Mouse (Mus musculus) cerebellum, adult 2 months (tissue): Measurements from ENCODE around the gene Ttc29.

Experiments used
- CTCF ChIP-seq: fragments of 200-500 bp; IDR thresholded peaks from 2 replicates; pipeline ENCODE4 v1.5.1; 2011; ENCODE audit warnings: low read depth, mild to moderate bottlenecking, control low read depth, low read length, moderate library complexity, borderline replicate concordance; ENCODE audit not compliant: insufficient read depth
- POLR2A ChIP-seq: fragments of 200-500 bp; IDR thresholded peaks from 2 replicates; pipeline ENCODE4 v1.6.1; 2011; ENCODE audit warnings: low read length, control low read depth, borderline replicate concordance; ENCODE audit not compliant: insufficient read depth

DNA sequence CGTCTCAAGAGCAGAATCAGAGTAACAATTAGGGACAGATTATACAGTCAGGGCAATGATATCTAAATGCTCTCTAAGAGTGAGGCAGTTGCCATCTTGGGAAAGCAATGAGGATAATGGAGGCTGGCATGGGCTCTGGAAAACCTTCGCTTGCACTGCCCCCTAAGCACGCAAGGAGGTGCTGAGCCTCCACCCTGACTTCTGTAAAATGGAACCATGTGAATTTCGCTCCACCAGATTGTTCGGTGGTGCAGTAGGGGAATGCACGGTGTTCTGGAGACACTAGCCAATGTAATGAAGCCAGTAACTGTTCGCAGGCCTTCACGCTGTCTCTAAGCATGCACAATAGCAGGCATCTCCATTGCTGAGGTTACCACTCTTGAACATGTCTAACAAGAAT is 63.0 kb downstream of the Ttc29 start:
- TF ChIP-seq POLR2A (no peak), CTCF (no peak)
